ENCODE assay signal across 16 mouse cellular contexts in genomic region chr6:114659278-114659991, GRCm38 (mm10). TPM values are rescaled to one million over a fixed set of nuclear protein-coding genes. Genes with fewer than 3 reads are reported as not detected.
A peak's percentile ranks its signal among the peaks of the same experiment; 100 is the strongest.
DNase-seq lines count a peak whose midpoint lies in the region; ATAC-seq and TF ChIP-seq lines count a peak whose summit lies in the region.
"Had no signal": no experiment of that assay in that cellular context is flagged by ENCODE, and none has a peak within 500 bp of the region (broad histone marks: within the 10 kb centered on the region; RNA-seq: fewer than 3 reads in every experiment).

No protein-coding gene starts in this region.

- no peaks in the 10 kb centered on the region for H3K9me3 ChIP-seq in heart, embryonic 16.5 days (replicated peaks; ENCODE audit: control insufficient read depth, low read length)
- H3K9me3 ChIP-seq in forebrain, embryonic 14.5 days (replicated peaks; ENCODE audit: control insufficient read depth, low read length), result no peaks in the 10 kb centered on the region
- no peaks in the 10 kb centered on the region for H3K9me3 ChIP-seq in midbrain, embryonic 15.5 days
- H3K9me3 ChIP-seq: embryonic facial prominence, embryonic 13.5 days; limb, embryonic 15.5 days had no signal

- no peaks in the 10 kb centered on the region for H3K36me3 ChIP-seq in heart, embryonic 16.5 days (ENCODE audit: control insufficient read depth, insufficient read depth)
- no peaks in the 10 kb centered on the region for H3K36me3 ChIP-seq in heart, adult 2 months (ENCODE audit: control insufficient read depth, insufficient read depth, low read length)
- no peaks in the 10 kb centered on the region for H3K36me3 ChIP-seq in forebrain, embryonic 14.5 days (ENCODE audit: control insufficient read depth, insufficient read depth, low read length)
- H3K36me3 ChIP-seq in midbrain, embryonic 15.5 days (replicated peaks), result no peaks in the 10 kb centered on the region
- H3K36me3 ChIP-seq: embryonic facial prominence, embryonic 13.5 days; limb, embryonic 15.5 days had no signal

- peak; percentile 23; the same call in 1 of the 2 replicates for ATAC-seq in heart, embryonic 16.5 days (replicated peaks; ENCODE audit: extremely low read depth, insufficient read depth, low FRiP score)
- ATAC-seq in granulocyte monocyte progenitor cell, adult 5-6 weeks (replicated peaks; ENCODE audit: poor library complexity, severe bottlenecking), result peak; percentile 63
- peak; percentile 60 for ATAC-seq in megakaryocyte, adult 5-6 weeks (ENCODE audit: poor library complexity, severe bottlenecking)
- no peak for ATAC-seq in forebrain, embryonic 14.5 days
- ATAC-seq in midbrain, embryonic 15.5 days (replicated peaks), result no peak
- ATAC-seq: forebrain, embryonic 16.5 days had no signal

- no peak overlapping the region for H3K4me2 ChIP-seq in heart, embryonic 16.5 days (ENCODE audit: low read depth, low read length)
- H3K4me2 ChIP-seq in forebrain, embryonic 14.5 days (ENCODE audit: low read length), result no peak overlapping the region
- no peak overlapping the region for H3K4me2 ChIP-seq in midbrain, embryonic 15.5 days
- H3K4me2 ChIP-seq: embryonic facial prominence, embryonic 13.5 days; limb, embryonic 15.5 days had no signal

- TF ChIP-seq EP300 in heart, adult 2 months (IDR thresholded peaks at IDR 0.05; ENCODE audit: insufficient read depth, low read depth, low read length), result no peak

- no peak for TF ChIP-seq POLR2A in heart, adult 2 months (IDR thresholded peaks at IDR 0.05; ENCODE audit: insufficient read depth, low read depth, low read length)
- no peak for TF ChIP-seq POLR2A in bone marrow, adult 2 months (IDR thresholded peaks at IDR 0.05; ENCODE audit: borderline replicate concordance, control insufficient read depth, low read depth, low read length)

- DNase-seq in heart, adult 2 months, result no peak
- DNase-seq in left cerebral cortex, postnatal 25 days (ENCODE audit: low spot score in 2 of 2), result no peak
- DNase-seq in forebrain, embryonic 14.5 days (ENCODE audit: low spot score), result no peak
- DNase-seq: adrenal gland, postnatal 10 days; cerebellum, adult 2 months; right cerebral cortex, postnatal 4 days; thymus, adult 18-20 months had no signal

- H3K27me3 ChIP-seq in heart, embryonic 16.5 days (ENCODE audit: control insufficient read depth, insufficient read depth, low read length), result no peaks in the 10 kb centered on the region
- H3K27me3 ChIP-seq in heart, adult 2 months (ENCODE audit: control insufficient read depth, insufficient read depth, low read length), result no peaks in the 10 kb centered on the region
- no peaks in the 10 kb centered on the region for H3K27me3 ChIP-seq in forebrain, embryonic 14.5 days (replicated peaks; ENCODE audit: control insufficient read depth, insufficient read depth, low read length)
- H3K27me3 ChIP-seq in midbrain, embryonic 15.5 days (replicated peaks), result no peaks in the 10 kb centered on the region
- H3K27me3 ChIP-seq: embryonic facial prominence, embryonic 13.5 days; limb, embryonic 15.5 days; Patski had no signal

- H3K79me2 ChIP-seq in heart, adult 2 months (replicated peaks; ENCODE audit: control insufficient read depth, insufficient read depth, low read length), result no peaks in the 10 kb centered on the region

- intact Hi-C loops in heart, adult 2 months (cut with DNase I), result no loop called here
- intact Hi-C loops in left cerebral cortex, postnatal 25 days (cut with DNase I), result no loop called here

- no peak overlapping the region for H3K9ac ChIP-seq in heart, embryonic 16.5 days (ENCODE audit: low read length)
- H3K9ac ChIP-seq in heart, adult 2 months (ENCODE audit: low read depth, low read length), result no peak overlapping the region
- H3K9ac ChIP-seq in forebrain, embryonic 14.5 days (ENCODE audit: low read length), result no peak overlapping the region
- H3K9ac ChIP-seq in midbrain, embryonic 15.5 days, result no peak overlapping the region
- H3K9ac ChIP-seq: embryonic facial prominence, embryonic 13.5 days; limb, embryonic 15.5 days had no signal

- WGBS in heart, embryonic 16.5 days, result 46% methylated on average over 4 of the region's 4 CpGs
- 45% methylated on average over 4 of the region's 4 CpGs for WGBS in heart, adult 2 months
- 39% methylated on average over 4 of the region's 4 CpGs for WGBS in bone marrow, adult 2 months
- 77% methylated on average over 4 of the region's 4 CpGs for WGBS in forebrain, embryonic 14.5 days
- WGBS in midbrain, embryonic 15.5 days, result 81% methylated on average over 4 of the region's 4 CpGs

- no peak for TF ChIP-seq CTCF in heart, adult 2 months (IDR thresholded peaks at IDR 0.05)
- no peak for TF ChIP-seq CTCF in bone marrow, adult 2 months (IDR thresholded peaks at IDR 0.05; ENCODE audit: control insufficient read depth, insufficient read depth, low read length)

- H3K4me1 ChIP-seq in heart, embryonic 16.5 days (ENCODE audit: control insufficient read depth, insufficient read depth, low read length), result no peaks in the 10 kb centered on the region; the same call in 1 of the 2 replicates
- peaks cover 8% of the 10 kb centered on the region for H3K4me1 ChIP-seq in heart, adult 2 months (ENCODE audit: control insufficient read depth, insufficient read depth, low read length)
- H3K4me1 ChIP-seq in bone marrow, adult 2 months (ENCODE audit: control insufficient read depth, insufficient read depth, low read length), result peaks cover 4% of the 10 kb centered on the region
- H3K4me1 ChIP-seq in forebrain, embryonic 14.5 days (ENCODE audit: control insufficient read depth, insufficient read depth, low read length), result no peaks in the 10 kb centered on the region; the same call in 1 of the 2 replicates
- H3K4me1 ChIP-seq in midbrain, embryonic 15.5 days, result no peaks in the 10 kb centered on the region
- H3K4me1 ChIP-seq: embryonic facial prominence, embryonic 13.5 days had no signal

- H3K4me3 ChIP-seq in heart, embryonic 16.5 days (ENCODE audit: low read length), result no peak overlapping the region
- no peak overlapping the region for H3K4me3 ChIP-seq in heart, adult 2 months
- peak overlapping the region; percentile 27 for H3K4me3 ChIP-seq in bone marrow, adult 2 months (replicated peaks; ENCODE audit: control insufficient read depth, low read depth, low read length)
- no peak overlapping the region for H3K4me3 ChIP-seq in forebrain, embryonic 14.5 days (ENCODE audit: low read depth, low read length)
- no peak overlapping the region for H3K4me3 ChIP-seq in midbrain, embryonic 15.5 days
- H3K4me3 ChIP-seq: embryonic facial prominence, embryonic 13.5 days; limb, embryonic 15.5 days had no signal

- H3K27ac ChIP-seq in heart, embryonic 16.5 days (ENCODE audit: low read length), result no peak overlapping the region
- H3K27ac ChIP-seq in heart, adult 2 months, result no peak overlapping the region
- peak overlapping the region; percentile 94 for H3K27ac ChIP-seq in bone marrow, adult 2 months (ENCODE audit: control insufficient read depth, insufficient read depth, low read depth, low read length, poor library complexity)
- H3K27ac ChIP-seq in forebrain, embryonic 14.5 days (ENCODE audit: low read depth, low read length), result no peak overlapping the region
- H3K27ac ChIP-seq in midbrain, embryonic 15.5 days, result no peak overlapping the region
- H3K27ac ChIP-seq: embryonic facial prominence, embryonic 13.5 days; limb, embryonic 15.5 days had no signal

RNA-seq across cellular contexts. Expression of gene Atg7, which starts 16.5 kb away (rescaled TPM):
- 16.7 and 17.1 TPM in 2 replicates for polyA plus RNA-seq in heart, embryonic 16.5 days (2015; fragmentation: Nextera tagmentation; extraction: Ambion mirVana)
- 10 to 100 TPM in 1 of 2 experiments, 1 to 10 TPM in 1; 9.9 to 10.7 TPM for total RNA-seq in heart, adult 2 months (2021)
- 11.1 and 14.6 TPM in 2 replicates for polyA plus RNA-seq in heart, adult 2 months (2012; rRNA removed)
- 14.0 and 43.3 TPM in 2 replicates for polyA plus RNA-seq in bone marrow, adult 2 months (2011; ENCODE audit: insufficient read depth, insufficient read length, low replicate concordance, missing spikeins)
- total RNA-seq in granulocyte monocyte progenitor cell, adult 5-6 weeks (2014; fragmentation: Nextera tagmentation), result 36.4 and 45.2 TPM in 2 replicates
- total RNA-seq in granulocyte monocyte progenitor cell, adult 5-6 weeks (2017), result 16.9 and 18.7 TPM in 2 replicates
- 42.2 and 46.8 TPM in 2 replicates for total RNA-seq in megakaryocyte, adult 5-6 weeks (2015)
- total RNA-seq in megakaryocyte, adult 5-6 weeks (2017), result 52.0 and 57.9 TPM in 2 replicates
- 10 to 100 TPM; 26.0 to 26.4 TPM for total RNA-seq in left cerebral cortex, postnatal 25 days (2021)
- polyA plus RNA-seq in forebrain, embryonic 14.5 days (2014; fragmentation: Nextera tagmentation; extraction: Ambion mirVana), result 21.1 and 21.8 TPM in 2 replicates
- 17.6 and 17.7 TPM in 2 replicates for polyA plus RNA-seq in midbrain, embryonic 15.5 days (2015; fragmentation: Nextera tagmentation; extraction: Ambion mirVana)

Comparison
In these comparisons a context has a peak if more than half of its experiments do, and no peak if none do; other contexts are left out.
1. ATAC-seq: peak in heart, embryonic 16.5 days (single experiment), granulocyte monocyte progenitor cell, adult 5-6 weeks (single experiment) and megakaryocyte, adult 5-6 weeks (single experiment); none in forebrain, embryonic 14.5 days (single experiment) and midbrain, embryonic 15.5 days (single experiment).